Mouse (Mus musculus): ENCODE results near the gene Vgll4. TPM values are rescaled to one million over a fixed set of nuclear protein-coding genes. Genes with fewer than 3 reads are reported as not detected.

Gene Vgll4
- polyA plus RNA-seq, 1 experiment from 2014 or later = 58.9 TPM

GRCm38 (mm10) chr6:114855644-114856043 is 114.2 kb downstream of the Vgll4 start:
- no peak for ATAC-seq (replicated peaks; ENCODE audit: insufficient number of reproducible peaks, low FRiP score, low TSS enrichment, low read depth)
- WGBS = 71% methylated on average over 3 of the region's 3 CpGs

GRCm38 (mm10) chr6:114854368-114854767 is 115.4 kb downstream of the Vgll4 start:
- Histone ChIP-seq H3K27me3 (ENCODE audit: control insufficient read depth, insufficient read depth, low read length) (no peaks in the 10 kb centered on the region), H3K36me3 (replicated peaks; ENCODE audit: control insufficient read depth, insufficient read depth, low read depth, low read length) (no peaks in the 10 kb centered on the region), H3K4me1 (ENCODE audit: control insufficient read depth, insufficient read depth, low read length) (no peaks in the 10 kb centered on the region), H3K4me3 (ENCODE audit: low read depth, low read length) (no peak overlapping the region), H3K4me2 (ENCODE audit: low read depth, low read length) (no peak overlapping the region), H3K9me3 (replicated peaks; ENCODE audit: control insufficient read depth, low read length) (no peaks in the 10 kb centered on the region), H3K9ac (replicated peaks; ENCODE audit: low read length) (no peak overlapping the region), H3K27ac (replicated peaks; ENCODE audit: low read depth, low read length) (no peak overlapping the region)
- 51% methylated on average over 2 of the region's 2 CpGs for WGBS
- ATAC-seq (replicated peaks; ENCODE audit: insufficient number of reproducible peaks, low FRiP score, low TSS enrichment, low read depth) (no peak), DNase-seq (ENCODE audit: low spot score) (peak; percentile 48)

More at GRCm38 (mm10) chr6:114855644-114856043, 114.2 kb downstream of the Vgll4 start:
- Histone ChIP-seq H3K9me3 (replicated peaks; ENCODE audit: control insufficient read depth, low read length) (no peaks in the 10 kb centered on the region), H3K9ac (replicated peaks; ENCODE audit: low read length) (no peak overlapping the region), H3K27ac (replicated peaks; ENCODE audit: low read depth, low read length) (no peak overlapping the region; the same call in 1 of the 2 replicates), H3K4me3 (ENCODE audit: low read depth, low read length) (no peak overlapping the region), H3K27me3 (ENCODE audit: control insufficient read depth, insufficient read depth, low read length) (no peaks in the 10 kb centered on the region), H3K4me1 (ENCODE audit: control insufficient read depth, insufficient read depth, low read length) (no peaks in the 10 kb centered on the region), H3K4me2 (ENCODE audit: low read depth, low read length) (no peak overlapping the region), H3K36me3 (replicated peaks; ENCODE audit: control insufficient read depth, insufficient read depth, low read depth, low read length) (peaks cover 1% of the 10 kb centered on the region)
- no peak for DNase-seq (ENCODE audit: low spot score)

- Histone ChIP-seq H3K27ac (replicated peaks; ENCODE audit: low read depth, low read length) (no peak overlapping the region), H3K4me1 (ENCODE audit: control insufficient read depth, insufficient read depth, low read length) (no peaks in the 10 kb centered on the region), H3K27me3 (ENCODE audit: control insufficient read depth, insufficient read depth, low read length) (no peaks in the 10 kb centered on the region), H3K9me3 (replicated peaks; ENCODE audit: control insufficient read depth, low read length) (no peaks in the 10 kb centered on the region), H3K4me2 (ENCODE audit: low read depth, low read length) (no peak overlapping the region), H3K36me3 (replicated peaks; ENCODE audit: control insufficient read depth, insufficient read depth, low read depth, low read length) (no peaks in the 10 kb centered on the region), H3K9ac (replicated peaks; ENCODE audit: low read length) (no peak overlapping the region), H3K4me3 (ENCODE audit: low read depth, low read length) (no peak overlapping the region)
- ATAC-seq (replicated peaks; ENCODE audit: insufficient number of reproducible peaks, low FRiP score, low TSS enrichment, low read depth) = no peak
- 33% methylated on average over 3 of the region's 3 CpGs for WGBS
- no peak for DNase-seq (ENCODE audit: low spot score)
Observed at GRCm38 (mm10) chr6:114852739-114853138, 117.1 kb downstream of the Vgll4 start.

GRCm38 (mm10) chr6:114851688-114852087 is 118.1 kb downstream of the Vgll4 start:
- no peak overlapping the region for H3K4me2 ChIP-seq (ENCODE audit: low read depth, low read length)
- no peak overlapping the region for H3K27ac ChIP-seq (replicated peaks; ENCODE audit: low read depth, low read length)
- H3K4me1 ChIP-seq (ENCODE audit: control insufficient read depth, insufficient read depth, low read length) = no peaks in the 10 kb centered on the region
- ATAC-seq (replicated peaks; ENCODE audit: insufficient number of reproducible peaks, low FRiP score, low TSS enrichment, low read depth) (no peak), DNase-seq (ENCODE audit: low spot score) (no peak)
- H3K9me3 ChIP-seq (replicated peaks; ENCODE audit: control insufficient read depth, low read length) = no peaks in the 10 kb centered on the region
- no peaks in the 10 kb centered on the region for H3K27me3 ChIP-seq (ENCODE audit: control insufficient read depth, insufficient read depth, low read length)
- 0 out of 2 replicates have a peak overlapping the region, but pooled peaks have one; percentile 7 for H3K9ac ChIP-seq (replicated peaks; ENCODE audit: low read length)
- no peak overlapping the region for H3K4me3 ChIP-seq (ENCODE audit: low read depth, low read length)
- no peaks in the 10 kb centered on the region for H3K36me3 ChIP-seq (replicated peaks; ENCODE audit: control insufficient read depth, insufficient read depth, low read depth, low read length)
- WGBS = 40% methylated on average over 7 of the region's 7 CpGs

- ATAC-seq (replicated peaks; ENCODE audit: insufficient number of reproducible peaks, low FRiP score, low TSS enrichment, low read depth) (no peak), DNase-seq (ENCODE audit: low spot score) (no peak)
- H3K9me3 ChIP-seq (replicated peaks; ENCODE audit: control insufficient read depth, low read length) = no peaks in the 10 kb centered on the region
- H3K27ac ChIP-seq (replicated peaks; ENCODE audit: low read depth, low read length) = no peak overlapping the region
- H3K27me3 ChIP-seq (ENCODE audit: control insufficient read depth, insufficient read depth, low read length) = no peaks in the 10 kb centered on the region
- peaks cover 3% of the 10 kb centered on the region; the same call in 1 of the 2 replicates for H3K4me1 ChIP-seq (ENCODE audit: control insufficient read depth, insufficient read depth, low read length)
- H3K4me2 ChIP-seq (ENCODE audit: low read depth, low read length) = no peak overlapping the region
- WGBS = 87% methylated on average over 8 of the region's 8 CpGs
- no peak overlapping the region for H3K4me3 ChIP-seq (ENCODE audit: low read depth, low read length)
- H3K9ac ChIP-seq (replicated peaks; ENCODE audit: low read length) = no peak overlapping the region
- no peaks in the 10 kb centered on the region for H3K36me3 ChIP-seq (replicated peaks; ENCODE audit: control insufficient read depth, insufficient read depth, low read depth, low read length)
Observed at GRCm38 (mm10) chr6:114849787-114850186, 120.0 kb downstream of the Vgll4 start.

- no peak overlapping the region for H3K9ac ChIP-seq (replicated peaks; ENCODE audit: low read length)
- no peak for DNase-seq (ENCODE audit: low spot score)
- no peak overlapping the region for H3K4me3 ChIP-seq (ENCODE audit: low read depth, low read length)
- no peak for ATAC-seq (replicated peaks; ENCODE audit: insufficient number of reproducible peaks, low FRiP score, low TSS enrichment, low read depth)
- no peak overlapping the region for H3K4me2 ChIP-seq (ENCODE audit: low read depth, low read length)
- WGBS = 45% methylated on average over 7 of the region's 7 CpGs
- no peaks in the 10 kb centered on the region for H3K9me3 ChIP-seq (replicated peaks; ENCODE audit: control insufficient read depth, low read length)
- H3K4me1 ChIP-seq (ENCODE audit: control insufficient read depth, insufficient read depth, low read length) = peaks cover 3% of the 10 kb centered on the region; the same call in 1 of the 2 replicates
- H3K27ac ChIP-seq (replicated peaks; ENCODE audit: low read depth, low read length) = no peak overlapping the region
- H3K27me3 ChIP-seq (ENCODE audit: control insufficient read depth, insufficient read depth, low read length) = no peaks in the 10 kb centered on the region
- H3K36me3 ChIP-seq (replicated peaks; ENCODE audit: control insufficient read depth, insufficient read depth, low read depth, low read length) = no peaks in the 10 kb centered on the region
Observed at GRCm38 (mm10) chr6:114848761-114849160, 121.0 kb downstream of the Vgll4 start.

GRCm38 (mm10) chr6:114847582-114848174 is 122.1 kb downstream of the Vgll4 start:
- WGBS = 78% methylated on average over 12 of the region's 12 CpGs
- Histone ChIP-seq H3K4me3 (ENCODE audit: low read depth, low read length) (no peak overlapping the region), H3K27ac (replicated peaks; ENCODE audit: low read depth, low read length) (no peak overlapping the region), H3K27me3 (ENCODE audit: control insufficient read depth, insufficient read depth, low read length) (no peaks in the 10 kb centered on the region), H3K9ac (replicated peaks; ENCODE audit: low read length) (no peak overlapping the region), H3K4me1 (ENCODE audit: control insufficient read depth, insufficient read depth, low read length) (peaks cover 3% of the 10 kb centered on the region; the same call in 1 of the 2 replicates), H3K4me2 (ENCODE audit: low read depth, low read length) (no peak overlapping the region), H3K9me3 (replicated peaks; ENCODE audit: control insufficient read depth, low read length) (no peaks in the 10 kb centered on the region), H3K36me3 (replicated peaks; ENCODE audit: control insufficient read depth, insufficient read depth, low read depth, low read length) (no peaks in the 10 kb centered on the region)
- no peak for DNase-seq (ENCODE audit: low spot score)
- ATAC-seq (replicated peaks; ENCODE audit: insufficient number of reproducible peaks, low FRiP score, low TSS enrichment, low read depth) = no peak

GRCm38 (mm10) chr6:114846153-114846772 is 123.5 kb downstream of the Vgll4 start:
- ATAC-seq (replicated peaks; ENCODE audit: insufficient number of reproducible peaks, low FRiP score, low TSS enrichment, low read depth) (no peak), DNase-seq (ENCODE audit: low spot score) (no peak)
- Histone ChIP-seq H3K4me2 (ENCODE audit: low read depth, low read length) (no peak overlapping the region), H3K4me1 (ENCODE audit: control insufficient read depth, insufficient read depth, low read length) (peaks cover 3% of the 10 kb centered on the region; the same call in 1 of the 2 replicates), H3K9ac (replicated peaks; ENCODE audit: low read length) (0 out of 2 replicates have a peak overlapping the region, but pooled peaks have one; percentile 4), H3K9me3 (replicated peaks; ENCODE audit: control insufficient read depth, low read length) (no peaks in the 10 kb centered on the region), H3K4me3 (ENCODE audit: low read depth, low read length) (no peak overlapping the region), H3K27ac (replicated peaks; ENCODE audit: low read depth, low read length) (no peak overlapping the region; the same call in 1 of the 2 replicates), H3K27me3 (ENCODE audit: control insufficient read depth, insufficient read depth, low read length) (no peaks in the 10 kb centered on the region), H3K36me3 (replicated peaks; ENCODE audit: control insufficient read depth, insufficient read depth, low read depth, low read length) (no peaks in the 10 kb centered on the region)
- WGBS = 20% methylated on average over 4 of the region's 4 CpGs

Data from embryonic facial prominence, embryonic 11.5 days (tissue).